Comparison of ENCODE assay signal across 8 mouse cellular contexts in genomic region chr1:183388426-183389406, GRCm38 (mm10). TPM values are rescaled to one million over a fixed set of nuclear protein-coding genes. Genes with fewer than 3 reads are reported as not detected.
DNase-seq lines count a peak whose midpoint lies in the region; ATAC-seq lines count a peak whose summit lies in the region.

TSS of gene Taf1a (plus strand) at chr1:183388981.

- peaks cover 27% of the 10 kb centered on the region for H3K27me3 ChIP-seq in hindbrain, embryonic 15.5 days

- peaks cover 18% of the 10 kb centered on the region for H3K4me1 ChIP-seq in hindbrain, embryonic 15.5 days (replicated peaks)

- H3K9ac ChIP-seq in hindbrain, embryonic 15.5 days = peak within 1 kb of the TSS; percentile 47

- peak; percentile 94 for DNase-seq in T-cell, adult 2 months (ENCODE audit: low spot score)
- peak; percentile 92 to 96 for DNase-seq in cerebellum, postnatal 36 days
- DNase-seq in frontal cortex, postnatal 36 days (ENCODE audit: low spot score in 2 of 2) = peak; percentile 90
- DNase-seq in left cerebral cortex, adult 11 months (ENCODE audit: low spot score) = peak; percentile 85
- DNase-seq in lung, postnatal 4 days = peak; percentile 92 to 96
- DNase-seq in retina, postnatal 7 days (ENCODE audit: low read depth, low spot score) = peak; percentile 92
- DNase-seq in urinary bladder, adult 2 months (ENCODE audit: low spot score) = peak; percentile 79

- H3K4me2 ChIP-seq in hindbrain, embryonic 15.5 days = peak within 1 kb of the TSS; percentile 73

- peak; percentile 99 for ATAC-seq in hindbrain, embryonic 15.5 days (ENCODE audit: low FRiP score, low read depth)

- H3K27ac ChIP-seq in hindbrain, embryonic 15.5 days (replicated peaks) = peak within 1 kb of the TSS; percentile 78

- peak within 1 kb of the TSS; percentile 72 for H3K4me3 ChIP-seq in hindbrain, embryonic 15.5 days

- WGBS in hindbrain, embryonic 15.5 days = 5% methylated on average over 44 of the region's 44 CpGs

- peaks cover 2% of the 10 kb centered on the region; the same call in 1 of the 2 replicates for H3K36me3 ChIP-seq in hindbrain, embryonic 15.5 days

- no peaks in the 10 kb centered on the region for H3K9me3 ChIP-seq in hindbrain, embryonic 15.5 days

RNA-seq across cellular contexts. Expression of gene Taf1a, which starts in this region (rescaled TPM):
- polyA plus RNA-seq in hindbrain, embryonic 15.5 days (2015; fragmentation: Nextera tagmentation; extraction: Ambion mirVana) = 14.4 and 15.4 TPM in 2 replicates
- polyA plus RNA-seq in urinary bladder, adult 2 months (2012; rRNA removed) = 32.8 and 43.1 TPM in 2 replicates

Comparison
In these comparisons a context has a peak if more than half of its experiments do, and no peak if none do; other contexts are left out.
1. Peak in every context shown above with its lines: DNase-seq, ATAC-seq, H3K4me3 ChIP-seq and H3K27ac ChIP-seq.